Mouse (Mus musculus) spleen, adult 2 months (tissue): Measurements from ENCODE around the gene Cyp2j6.

ENCODE experiments used
- CTCF ChIP-seq: fragments of 200-500 bp; IDR thresholded peaks from 2 replicates; pipeline ENCODE4 v1.5.1; 2011; ENCODE audit warnings: mild to moderate bottlenecking, inconsistent platforms; ENCODE audit not compliant: insufficient read depth, insufficient read length, insufficient replicate concordance; ENCODE audit errors: extremely low read depth
- POLR2A ChIP-seq: fragments of 200-500 bp; IDR thresholded peaks from 2 replicates; pipeline ENCODE4 v1.6.1; 2011; ENCODE audit warnings: low read depth, low read length, inconsistent platforms

DNA sequence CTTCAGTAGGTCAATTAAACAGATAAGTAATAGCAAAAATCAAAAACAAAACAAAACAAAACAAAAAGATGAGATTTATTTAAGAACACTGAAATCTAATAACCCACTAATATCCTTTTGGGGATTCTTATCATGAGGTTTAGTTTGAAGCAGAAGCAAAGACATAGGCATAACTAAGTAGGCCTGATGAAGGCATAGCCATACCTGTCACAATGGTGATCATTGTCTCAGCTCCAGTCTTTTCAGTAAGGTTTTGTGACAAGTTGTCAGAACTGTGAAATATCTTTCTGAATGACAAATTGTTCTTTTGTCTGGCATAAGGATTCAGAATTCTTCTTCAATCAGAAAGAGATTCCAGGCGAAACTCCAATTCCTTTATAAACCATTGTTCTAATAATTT, 6.3 kb upstream of the Cyp2j6 start:
- TF ChIP-seq POLR2A, result no peak
- no peak for TF ChIP-seq CTCF
